Mouse (Mus musculus): Measurements from ENCODE around the gene Dhx15.

Dhx15 gene

GRCm38 (mm10) chr5:52145684-52146083 lies 44.6 kb downstream of the Dhx15 start:
- DNase-seq (ENCODE audit: inconsistent age in 2 of 2, low spot score in 1 of 2), result peak; percentile 35 to 78

GRCm38 (mm10) chr5:52141936-52142335 lies 48.4 kb downstream of the Dhx15 start:
- no peak for DNase-seq (ENCODE audit: inconsistent age in 2 of 2, low spot score in 1 of 2)

GRCm38 (mm10) chr5:52138819-52139218 lies 51.5 kb downstream of the Dhx15 start:
- no peak for DNase-seq (ENCODE audit: inconsistent age in 2 of 2, low spot score in 1 of 2)

DNA sequence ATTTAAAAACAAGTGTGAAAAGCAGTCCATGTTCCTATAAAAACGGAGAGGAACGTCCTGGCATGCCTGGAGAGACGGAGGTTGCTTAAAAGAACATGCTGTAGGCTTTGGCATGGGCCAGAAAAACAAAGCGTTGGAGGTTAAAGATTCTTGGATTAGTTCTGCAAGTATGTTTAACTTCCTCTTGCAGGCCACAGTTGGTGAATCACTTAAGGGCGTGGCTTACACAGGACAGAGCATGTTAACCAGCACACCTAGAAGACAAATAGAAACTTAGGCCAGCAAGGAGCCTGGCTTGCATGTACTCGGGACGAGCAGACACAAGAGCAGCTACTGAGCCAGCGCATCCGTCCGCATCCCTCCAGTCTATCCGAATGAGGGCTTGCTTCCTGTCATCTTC lies 52.2 kb downstream of the Dhx15 start:
- no peak for DNase-seq (ENCODE audit: inconsistent age in 2 of 2, low spot score in 1 of 2)

- DNase-seq (ENCODE audit: inconsistent age in 2 of 2, low spot score in 1 of 2), result no peak
Measured at GRCm38 (mm10) chr5:52135460-52136141, 54.7 kb downstream of the Dhx15 start.

GRCm38 (mm10) chr5:52132840-52133239 lies 57.5 kb downstream of the Dhx15 start:
- no peak for DNase-seq (ENCODE audit: inconsistent age in 2 of 2, low spot score in 1 of 2)

DNA sequence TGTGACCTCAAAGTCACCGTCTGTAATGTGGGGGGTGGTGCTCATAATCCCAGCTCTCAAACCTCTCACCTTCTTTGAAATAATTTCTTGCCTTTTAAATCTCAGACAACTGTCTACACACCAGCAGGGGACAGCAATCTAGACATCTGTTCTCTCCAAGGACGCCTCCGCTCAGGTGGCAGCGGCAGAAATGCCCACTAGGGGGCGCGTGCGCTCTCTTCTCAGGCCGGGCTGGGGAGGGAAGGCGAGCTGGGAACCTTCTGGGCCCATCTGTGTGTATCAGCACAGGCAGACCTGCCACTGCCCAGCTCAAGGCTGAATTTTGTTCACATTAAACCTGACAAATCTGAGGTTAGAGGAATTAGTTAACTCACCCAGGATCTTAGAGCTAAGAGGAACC lies 58.2 kb downstream of the Dhx15 start:
- peak; percentile 53 to 75 for DNase-seq (ENCODE audit: inconsistent age in 2 of 2, low spot score in 1 of 2)

- no peak for DNase-seq (ENCODE audit: inconsistent age in 2 of 2, low spot score in 1 of 2)
Measured at GRCm38 (mm10) chr5:52131389-52131788, 58.9 kb downstream of the Dhx15 start.

GRCm38 (mm10) chr5:52130496-52130895 lies 59.8 kb downstream of the Dhx15 start:
- DNase-seq (ENCODE audit: inconsistent age in 2 of 2, low spot score in 1 of 2), result no peak

DNA sequence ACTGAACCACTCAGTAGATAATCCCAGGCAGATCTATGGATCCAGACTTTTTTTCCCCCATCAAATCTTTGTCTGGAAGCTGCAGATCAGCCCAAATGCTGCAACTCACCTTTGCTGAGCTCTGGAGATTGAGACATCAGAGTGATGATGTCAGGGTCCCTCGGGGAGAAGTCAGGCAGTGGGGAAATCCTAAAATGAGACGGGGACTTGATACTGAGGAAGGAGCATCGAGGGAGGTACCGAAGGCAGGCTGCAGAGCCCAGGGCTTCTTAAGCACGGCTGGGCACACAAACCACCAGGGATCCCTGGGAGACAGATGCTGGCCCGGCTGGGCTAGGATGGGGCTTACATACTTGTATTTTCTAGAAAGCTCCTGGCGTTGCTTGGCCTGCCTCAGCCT lies 64.1 kb downstream of the Dhx15 start:
- no peak for DNase-seq (ENCODE audit: inconsistent age in 2 of 2, low spot score in 1 of 2)

GRCm38 (mm10) chr5:52125854-52126253 lies 64.5 kb downstream of the Dhx15 start:
- DNase-seq (ENCODE audit: inconsistent age in 2 of 2, low spot score in 1 of 2), result no peak

DNA sequence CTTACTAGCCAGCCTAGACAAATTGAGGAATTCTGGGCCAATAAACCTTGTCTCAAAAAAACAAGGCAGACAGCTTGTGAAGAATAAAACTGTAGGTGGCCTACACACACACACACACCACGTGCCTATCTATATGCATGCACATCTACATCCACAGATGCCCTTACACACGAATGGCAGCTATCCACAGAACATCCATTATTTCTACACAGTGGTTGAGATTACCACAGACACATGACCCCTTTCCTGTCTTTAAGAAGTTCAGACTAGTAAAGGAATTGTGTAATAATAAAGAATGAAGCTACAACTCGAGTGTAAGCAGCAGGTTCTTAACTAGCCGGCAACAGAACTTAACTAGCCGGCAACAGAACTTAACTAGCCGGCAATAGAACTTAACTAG lies 68.2 kb downstream of the Dhx15 start:
- DNase-seq (ENCODE audit: inconsistent age in 2 of 2, low spot score in 1 of 2), result no peak

- DNase-seq (ENCODE audit: inconsistent age in 2 of 2, low spot score in 1 of 2), result no peak
Measured at GRCm38 (mm10) chr5:52119822-52120221, 70.5 kb downstream of the Dhx15 start.

DNA sequence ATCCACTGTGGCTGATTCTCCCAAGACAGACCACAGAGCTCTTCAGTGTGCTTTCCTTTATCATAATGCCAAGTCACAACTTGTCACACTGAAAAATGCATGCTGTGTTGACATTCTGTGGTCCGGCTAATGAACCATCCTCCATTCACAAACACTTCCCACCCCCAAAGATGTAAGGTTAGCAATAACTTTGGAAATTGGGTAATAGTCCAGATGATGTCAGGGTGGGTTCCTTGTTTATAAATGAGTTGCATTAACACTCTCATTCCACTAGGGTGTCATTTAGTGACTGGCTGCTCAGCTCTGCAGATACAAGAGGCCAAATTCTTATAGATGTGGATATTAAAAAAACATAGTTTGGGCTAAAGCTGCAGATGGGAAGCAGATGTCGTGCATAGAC lies 71.1 kb downstream of the Dhx15 start:
- DNase-seq (ENCODE audit: inconsistent age in 2 of 2, low spot score in 1 of 2), result no peak

GRCm38 (mm10) chr5:52117829-52118228 lies 72.5 kb downstream of the Dhx15 start:
- DNase-seq (ENCODE audit: inconsistent age in 2 of 2, low spot score in 1 of 2), result no peak

GRCm38 (mm10) chr5:52116404-52116803 lies 73.9 kb downstream of the Dhx15 start:
- no peak for DNase-seq (ENCODE audit: inconsistent age in 2 of 2, low spot score in 1 of 2)

DNA sequence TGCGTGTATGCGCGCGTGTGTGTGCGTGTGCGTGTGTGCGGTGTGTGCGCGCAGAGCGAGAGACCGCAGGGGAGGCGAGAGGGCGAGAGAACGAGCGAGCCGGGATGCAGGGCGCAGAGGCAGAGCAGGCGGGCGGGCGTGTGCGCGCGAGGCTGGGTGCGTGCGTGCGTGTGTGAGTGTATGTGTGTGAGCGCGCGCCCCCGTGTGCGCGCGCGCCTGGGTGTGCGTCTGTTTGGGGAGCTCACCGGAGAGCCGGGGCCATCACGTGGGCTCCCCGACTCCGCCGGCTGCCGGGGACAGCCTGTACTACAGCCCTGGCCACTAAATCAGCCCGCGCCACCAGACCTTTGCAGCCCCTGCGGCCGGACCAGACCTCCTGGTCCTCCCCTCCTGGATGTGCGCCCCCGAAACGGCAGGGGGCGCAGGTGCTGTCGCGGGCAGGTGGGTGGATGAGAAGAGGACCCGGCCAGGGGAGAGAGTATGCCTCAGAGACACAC lies 74.4 kb downstream of the Dhx15 start:
- peak; percentile 67 to 86 for DNase-seq (ENCODE audit: inconsistent age in 2 of 2, low spot score in 1 of 2)

- DNase-seq (ENCODE audit: inconsistent age in 2 of 2, low spot score in 1 of 2), result peak; percentile 9 to 49
Measured at GRCm38 (mm10) chr5:52114751-52115451, 75.4 kb downstream of the Dhx15 start.

DNA sequence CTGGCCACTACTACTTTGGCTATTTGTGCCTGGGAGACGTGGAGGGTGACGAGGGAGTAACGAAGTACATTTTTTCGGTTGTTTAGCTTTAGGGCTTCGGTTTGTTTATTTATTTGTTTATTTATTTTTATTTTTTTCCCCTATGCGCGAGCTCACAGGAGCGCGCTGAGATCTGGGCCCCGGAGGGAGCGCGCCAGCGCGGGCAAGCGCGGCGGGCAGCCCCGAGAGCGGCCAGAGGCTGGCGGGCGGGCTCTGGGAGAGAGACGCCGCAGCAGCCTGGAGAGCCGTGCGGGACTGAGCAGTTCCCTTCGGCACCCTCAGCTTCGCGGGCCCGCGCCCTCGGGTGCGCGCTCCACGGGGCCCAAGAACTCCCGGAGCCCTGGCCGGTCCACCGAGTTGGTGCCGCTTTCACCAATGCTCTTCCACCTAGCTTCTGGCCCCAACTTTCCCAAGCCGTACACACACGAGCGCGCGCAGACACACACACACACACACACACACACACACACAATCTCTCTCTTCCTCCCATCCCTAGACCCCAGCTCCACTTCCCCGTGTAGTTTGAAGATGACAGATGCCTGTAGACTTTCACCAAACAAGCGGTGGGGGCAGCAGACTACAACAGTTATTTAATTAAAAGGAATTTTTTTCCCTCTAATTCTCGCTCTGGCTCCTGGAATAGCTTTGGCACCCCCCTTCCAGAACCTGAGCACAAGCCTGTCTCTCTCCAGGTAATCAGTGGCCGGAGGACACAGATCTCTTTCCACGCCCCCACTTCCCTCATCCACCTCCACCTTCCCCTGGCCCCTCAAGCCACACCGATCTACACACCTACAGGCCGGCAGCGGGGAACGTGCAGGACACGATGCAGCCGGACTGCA lies 76.2 kb downstream of the Dhx15 start:
- peak; percentile 27 to 71 for DNase-seq (ENCODE audit: inconsistent age in 2 of 2, low spot score in 1 of 2)

DNA sequence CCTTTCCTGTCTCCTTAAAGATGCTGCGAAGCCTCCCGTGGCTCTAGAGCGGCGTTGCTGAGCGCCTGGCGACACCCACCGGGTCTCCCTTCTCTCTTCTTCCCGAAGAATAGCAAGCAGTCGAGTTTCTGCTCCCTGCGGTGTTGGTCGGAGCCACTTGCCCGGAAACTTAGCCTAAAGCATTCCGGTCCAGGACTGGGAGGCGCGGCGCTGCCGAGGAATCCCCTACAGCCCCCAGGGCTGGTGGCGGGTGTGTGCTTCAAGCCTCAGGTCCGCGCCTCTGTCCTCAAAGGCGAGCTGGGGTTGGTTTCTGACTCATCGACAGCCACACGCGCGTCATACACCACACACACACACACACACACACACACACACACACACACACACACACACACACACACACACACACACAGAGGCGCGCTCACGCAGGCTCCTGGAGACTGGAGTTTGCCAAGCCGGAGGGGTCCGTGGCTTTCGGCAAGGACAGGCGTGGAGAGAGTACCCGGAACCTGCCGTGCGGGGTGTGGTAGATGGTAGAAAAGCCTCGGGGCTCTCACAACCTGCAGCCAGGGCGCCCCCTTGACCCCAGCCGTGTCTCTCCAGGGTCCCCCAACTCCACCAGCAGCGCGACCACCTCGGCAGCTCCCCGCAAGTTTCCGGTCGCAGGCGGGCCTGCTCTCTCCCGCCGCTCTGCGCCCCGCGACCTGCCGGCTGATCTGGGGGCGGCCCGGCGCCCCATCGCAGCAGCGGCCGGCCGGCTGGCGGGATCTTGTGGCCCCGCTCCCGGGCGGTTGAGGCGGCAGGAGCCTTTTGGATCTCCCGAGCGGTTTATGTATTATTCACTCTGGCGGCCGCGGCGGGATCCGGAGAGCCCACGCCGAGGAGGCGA lies 77.1 kb downstream of the Dhx15 start:
- DNase-seq (ENCODE audit: inconsistent age in 2 of 2, low spot score in 1 of 2), result peak; percentile 37 to 77
